Mouse (Mus musculus) thymus, postnatal 4 days (tissue): ENCODE measurements at regions not wholly inside any gene's neighbourhood (a gene's known extent, or its start where the extent isn't known, plus 50 kb on each side); places are given as distances from the start of the nearest gene placed in this dataset.
A peak's percentile ranks its signal among the peaks of the same experiment; 100 is the strongest.
"Not testable (repeated sequence)": the region's sequence is repeated elsewhere in the genome, so short reads cannot be mapped to it uniquely, and the experiment has no call there.

Experiments
- DNase-seq: peaks from one replicate; pipeline ENCODE4 v3.0.0; 2021

GRCm38 (mm10) chrX:19341231-19342007, 139.7 kb downstream of the Tex13c3 start:
- DNase-seq, result not testable (repeated sequence)

- no peak for DNase-seq
Measured at GRCm38 (mm10) chrX:19313286-19313685, 167.8 kb downstream of the Tex13c3 start.

GRCm38 (mm10) chrX:19311809-19312559, 169.1 kb downstream of the Tex13c3 start:
- DNase-seq, result no peak

- DNase-seq, result no peak
Measured at GRCm38 (mm10) chrX:19311377-19311776, 169.7 kb downstream of the Tex13c3 start.

- no peak for DNase-seq
Measured at GRCm38 (mm10) chrX:19288171-19288570, 192.9 kb downstream of the Tex13c3 start.

- DNase-seq, result no peak
Measured at GRCm38 (mm10) chrX:19286431-19286830, 194.7 kb downstream of the Tex13c3 start.

GRCm38 (mm10) chrX:19285773-19286172, 195.3 kb downstream of the Tex13c3 start:
- DNase-seq, result no peak

- DNase-seq, result no peak
Measured at GRCm38 (mm10) chrX:19283078-19283477, 198.0 kb downstream of the Tex13c3 start.

GRCm38 (mm10) chrX:19264237-19264636, 216.9 kb downstream of the Tex13c3 start:
- DNase-seq, result no peak

GRCm38 (mm10) chrX:19246777-19247619, 234.1 kb downstream of the Tex13c3 start:
- no peak for DNase-seq

GRCm38 (mm10) chrX:19237738-19238261, 243.3 kb downstream of the Tex13c3 start:
- DNase-seq, result peak; percentile 48

GRCm38 (mm10) chrX:19237048-19237737, 243.9 kb downstream of the Tex13c3 start:
- peak; percentile 9 for DNase-seq

GRCm38 (mm10) chrX:19235449-19235848, 245.7 kb downstream of the Tex13c3 start:
- DNase-seq, result no peak

GRCm38 (mm10) chrX:19231823-19232222, 249.3 kb downstream of the Tex13c3 start:
- no peak for DNase-seq

GRCm38 (mm10) chrX:19223336-19223735, 257.8 kb downstream of the Tex13c3 start:
- no peak for DNase-seq

GRCm38 (mm10) chrX:19220785-19221496, 260.2 kb downstream of the Tex13c3 start:
- no peak for DNase-seq

- DNase-seq, result no peak
Measured at GRCm38 (mm10) chrX:19219727-19220126, 261.4 kb downstream of the Tex13c3 start.

GRCm38 (mm10) chrX:19219301-19219700, 261.8 kb downstream of the Tex13c3 start:
- DNase-seq, result no peak

- DNase-seq, result no peak
Measured at GRCm38 (mm10) chrX:19206420-19206819, 274.7 kb downstream of the Tex13c3 start.

- no peak for DNase-seq
Measured at GRCm38 (mm10) chrX:19202542-19202941, 278.6 kb downstream of the Tex13c3 start.

GRCm38 (mm10) chrX:19201383-19201782, 279.7 kb downstream of the Tex13c3 start:
- no peak for DNase-seq

- no peak for DNase-seq
Measured at GRCm38 (mm10) chrX:19199531-19199930, 281.6 kb downstream of the Tex13c3 start.
